Mouse (Mus musculus) gastrocnemius, postnatal 4 days (tissue): ENCODE data around the gene Ccdc155. TPM values are rescaled to one million over a fixed set of nuclear protein-coding genes. Genes with fewer than 3 reads are reported as not detected.
A peak's percentile ranks its signal among the peaks of the same experiment; 100 is the strongest.
"Not testable (repeated sequence)": the region's sequence is repeated elsewhere in the genome, so short reads cannot be mapped to it uniquely, and the experiment has no call there.

Source experiments
- DNase-seq, 2 experiments: peaks; one replicate each; pipeline ENCODE4 v3.0.0; 2021 to 2022; ENCODE audit warnings: low spot score in 2 of 2, mixed read lengths in 2 of 2
- total RNA-seq, 2 experiments: library from RNA; stranded (reverse); gene quantifications; 2 replicates each; pipeline ENCODE4 v1.2.3; 2021

Gene Ccdc155
- total RNA-seq, 2 experiments from 2014 or later = 3.2 to 4.9 TPM

- no peak for DNase-seq
These were observed 39.0 kb downstream of the Ccdc155 start for GRCm38 (mm10) chr7:45165701-45166100.

GRCm38 (mm10) chr7:45164833-45165232 is 39.9 kb downstream of the Ccdc155 start:
- no peak for DNase-seq

- no peak for DNase-seq
These were observed 40.8 kb downstream of the Ccdc155 start, which contains the start of gene Slc17a7 for GRCm38 (mm10) chr7:45163735-45164490. Gene Slc17a7 (plus strand): TSS chr7:45163949.

GRCm38 (mm10) chr7:45162996-45163615 is 41.6 kb downstream of the Ccdc155 start:
- no peak for DNase-seq

GRCm38 (mm10) chr7:45162551-45162950 is 42.1 kb downstream of the Ccdc155 start:
- DNase-seq = no peak

GRCm38 (mm10) chr7:45161612-45162473 is 42.8 kb downstream of the Ccdc155 start:
- DNase-seq = peak; percentile 75 to 85

- DNase-seq = no peak
These were observed 43.8 kb downstream of the Ccdc155 start for GRCm38 (mm10) chr7:45160866-45161265.

- DNase-seq = no peak
These were observed 44.3 kb downstream of the Ccdc155 start for GRCm38 (mm10) chr7:45160316-45160800.

- DNase-seq = no peak
These were observed 45.7 kb downstream of the Ccdc155 start for GRCm38 (mm10) chr7:45158991-45159390.

GRCm38 (mm10) chr7:45157459-45157858 is 47.2 kb downstream of the Ccdc155 start:
- DNase-seq = no peak

- no peak for DNase-seq
These were observed 48.5 kb downstream of the Ccdc155 start for GRCm38 (mm10) chr7:45156206-45156605.

- DNase-seq = no peak
These were observed 49.1 kb downstream of the Ccdc155 start for GRCm38 (mm10) chr7:45155590-45155989.

- DNase-seq = peak in 1 of 2 experiments; percentile 74
These were observed 49.6 kb downstream of the Ccdc155 start for GRCm38 (mm10) chr7:45154993-45155514.

GRCm38 (mm10) chr7:45154096-45154992 is 50.3 kb downstream of the Ccdc155 start, which contains the start of the genes Pih1d1 and Aldh16a1:
Gene Pih1d1 (plus strand): TSS chr7:45154303.
Gene Aldh16a1 (minus strand): TSS chr7:45154584.
- peak; percentile 94 to 98 for DNase-seq

GRCm38 (mm10) chr7:45153586-45153985 is 51.1 kb downstream of the Ccdc155 start:
- no peak for DNase-seq

- not testable (repeated sequence) for DNase-seq
These were observed 51.6 kb downstream of the Ccdc155 start for GRCm38 (mm10) chr7:45153052-45153451.

GRCm38 (mm10) chr7:45151303-45151702 is 53.4 kb downstream of the Ccdc155 start:
- peak in 1 of 2 experiments; percentile 49 for DNase-seq

GRCm38 (mm10) chr7:45150321-45150720 is 54.4 kb downstream of the Ccdc155 start:
- no peak for DNase-seq

- no peak for DNase-seq
These were observed 55.1 kb downstream of the Ccdc155 start for GRCm38 (mm10) chr7:45149545-45149944.

- no peak for DNase-seq
These were observed 56.1 kb downstream of the Ccdc155 start for GRCm38 (mm10) chr7:45148534-45149098.
